Mouse (Mus musculus): Measurements from ENCODE around the gene Irf9.

DNA sequence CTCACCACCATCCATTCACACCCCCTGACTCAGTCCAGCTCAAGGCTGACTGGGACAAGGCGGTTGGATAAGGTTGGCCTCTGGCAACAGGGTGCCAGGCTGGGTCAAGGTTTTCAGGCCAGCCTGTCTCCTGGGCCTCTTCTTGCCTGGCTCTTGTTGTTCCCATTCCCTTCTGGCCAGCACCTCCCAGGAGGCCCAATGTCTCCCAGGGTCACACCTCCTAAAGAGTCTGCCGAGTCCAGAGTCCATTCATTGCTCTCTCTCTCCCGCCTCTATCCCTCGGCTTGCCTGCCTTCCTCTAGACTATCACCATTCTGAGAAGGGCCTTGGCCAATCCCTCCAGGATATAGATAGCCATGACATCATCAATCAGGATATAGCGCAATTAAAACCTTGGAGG lies 54.6 kb downstream of the Irf9 start:
- TF ChIP-seq POLR2A (IDR thresholded peaks at IDR 0.05; ENCODE audit: borderline replicate concordance, insufficient read depth, low read length) (no peak), CTCF (IDR thresholded peaks at IDR 0.05; ENCODE audit: borderline replicate concordance, insufficient read depth, low read depth, low read length) (no peak)
